Comparison of ENCODE assay signal across 8 mouse cellular contexts in genomic region chr17:34627943-34628643, GRCm38 (mm10). TPM values are rescaled to one million over a fixed set of nuclear protein-coding genes. Genes with fewer than 3 reads are reported as not detected.
A peak's percentile ranks its signal among the peaks of the same experiment; 100 is the strongest.
DNase-seq lines count a peak whose midpoint lies in the region; ATAC-seq and TF ChIP-seq lines count a peak whose summit lies in the region.

Ppt2 (minus strand) TSS chr17:34628510.

- H3K36me3 ChIP-seq in heart, embryonic 11.5 days (ENCODE audit: control insufficient read depth, insufficient read depth, low read length), result no peaks in the 10 kb centered on the region
- H3K36me3 ChIP-seq in liver, embryonic 13.5 days, result peaks cover 14% of the 10 kb centered on the region
- H3K36me3 ChIP-seq in neural tube, embryonic 14.5 days (ENCODE audit: control insufficient read depth, insufficient read depth, low read length), result no peaks in the 10 kb centered on the region

- WGBS in heart, embryonic 11.5 days (ENCODE audit: insufficient replicate concordance), result 4% methylated on average over 29 of the region's 29 CpGs
- 15% methylated on average over 29 of the region's 29 CpGs for WGBS in liver, embryonic 13.5 days (ENCODE audit: insufficient replicate concordance)
- 5% methylated on average over 29 of the region's 29 CpGs for WGBS in neural tube, embryonic 14.5 days

- H3K4me1 ChIP-seq in cortical plate, adult 2 months (ENCODE audit: control insufficient read depth, insufficient read depth, low read length), result peaks cover 5% of the 10 kb centered on the region; the same call in 1 of the 2 replicates
- H3K4me1 ChIP-seq in heart, embryonic 11.5 days (ENCODE audit: control insufficient read depth, insufficient read depth, low read length), result peaks cover 32% of the 10 kb centered on the region
- H3K4me1 ChIP-seq in liver, embryonic 13.5 days (replicated peaks), result peaks cover 69% of the 10 kb centered on the region
- H3K4me1 ChIP-seq in neural tube, embryonic 14.5 days (ENCODE audit: control insufficient read depth, insufficient read depth, low read length), result peaks cover 41% of the 10 kb centered on the region

- TF ChIP-seq POLR2A in cortical plate, adult 2 months (IDR thresholded peaks at IDR 0.05; ENCODE audit: extremely low read depth, insufficient read depth, low read length), result no peak

- peak within 1 kb of the TSS; percentile 97 for H3K27ac ChIP-seq in cortical plate, adult 2 months (ENCODE audit: insufficient read depth, low read length)
- peak within 1 kb of the TSS; percentile 93 for H3K27ac ChIP-seq in heart, embryonic 11.5 days (ENCODE audit: low read depth, low read length)
- peak within 1 kb of the TSS; percentile 53 for H3K27ac ChIP-seq in liver, embryonic 13.5 days
- H3K27ac ChIP-seq in neural tube, embryonic 14.5 days (ENCODE audit: low read depth, low read length), result peak within 1 kb of the TSS; percentile 91

- no peak; the same call in 1 of the 2 replicates for ATAC-seq in heart, embryonic 11.5 days (replicated peaks; ENCODE audit: insufficient number of reproducible peaks, low FRiP score, low TSS enrichment)
- ATAC-seq in liver, embryonic 13.5 days (ENCODE audit: low read depth), result no peak
- ATAC-seq in neural tube, embryonic 14.5 days (ENCODE audit: low read depth), result no peak; the same call in 1 of the 2 replicates

- peak; percentile 54 for DNase-seq in CD4-positive helper T cell, adult 2 months (ENCODE audit: low read depth, low spot score)
- peak; percentile 69 for DNase-seq in Muller cell, postnatal 12 days (ENCODE audit: inconsistent ontology term)
- DNase-seq in kidney, adult 9 months, result peak; percentile 89
- DNase-seq in liver, embryonic 13.5 days, result no peak
- no peak for DNase-seq in frontal cortex, postnatal 25 days (ENCODE audit: low spot score in 2 of 2)

- H3K4me2 ChIP-seq in heart, embryonic 11.5 days, result peak within 1 kb of the TSS; percentile 90
- H3K4me2 ChIP-seq in liver, embryonic 13.5 days, result peak within 1 kb of the TSS; percentile 91
- H3K4me2 ChIP-seq in neural tube, embryonic 14.5 days (ENCODE audit: low read depth, low read length), result peak within 1 kb of the TSS; percentile 86

- peak within 1 kb of the TSS; percentile 85 for H3K9ac ChIP-seq in heart, embryonic 11.5 days (ENCODE audit: low read depth, low read length)
- H3K9ac ChIP-seq in liver, embryonic 13.5 days, result peak within 1 kb of the TSS; percentile 80
- peak within 1 kb of the TSS; percentile 56 for H3K9ac ChIP-seq in neural tube, embryonic 14.5 days (replicated peaks; ENCODE audit: low read depth, low read length)

- TF ChIP-seq CTCF in cortical plate, adult 2 months (IDR thresholded peaks at IDR 0.05; ENCODE audit: extremely low read depth, insufficient read depth, low read length), result no peak

- peaks cover 42% of the 10 kb centered on the region for H3K27me3 ChIP-seq in heart, embryonic 11.5 days (ENCODE audit: control insufficient read depth, insufficient read depth, low read length)
- peaks cover 57% of the 10 kb centered on the region for H3K27me3 ChIP-seq in liver, embryonic 13.5 days
- peaks cover 8% of the 10 kb centered on the region for H3K27me3 ChIP-seq in neural tube, embryonic 14.5 days (ENCODE audit: control insufficient read depth, insufficient read depth, low read length)

- H3K9me3 ChIP-seq in heart, embryonic 11.5 days (replicated peaks; ENCODE audit: control insufficient read depth, low read length), result no peaks in the 10 kb centered on the region
- H3K9me3 ChIP-seq in liver, embryonic 13.5 days (replicated peaks), result no peaks in the 10 kb centered on the region
- H3K9me3 ChIP-seq in neural tube, embryonic 14.5 days (ENCODE audit: control insufficient read depth, low read length), result no peaks in the 10 kb centered on the region

- peak within 1 kb of the TSS; percentile 75 for H3K4me3 ChIP-seq in cortical plate, adult 2 months (ENCODE audit: insufficient read depth, low read length)
- H3K4me3 ChIP-seq in heart, embryonic 11.5 days (ENCODE audit: low read depth, low read length), result peak within 1 kb of the TSS; percentile 80
- H3K4me3 ChIP-seq in liver, embryonic 13.5 days (replicated peaks), result peak within 1 kb of the TSS; percentile 70
- H3K4me3 ChIP-seq in neural tube, embryonic 14.5 days (ENCODE audit: low read depth, low read length), result peak within 1 kb of the TSS; percentile 65

RNA-seq across cellular contexts. Expression of gene Ppt2, which starts in this region (rescaled TPM):
- polyA plus RNA-seq in cortical plate, adult 2 months (2012; rRNA removed), result 31.1 and 32.7 TPM in 2 replicates
- polyA plus RNA-seq in heart, embryonic 11.5 days (2014; fragmentation: Nextera tagmentation; extraction: Ambion mirVana), result 31.7 and 34.3 TPM in 2 replicates
- polyA plus RNA-seq in liver, embryonic 13.5 days (2015; fragmentation: Nextera tagmentation; extraction: Ambion mirVana), result 10.4 and 12.0 TPM in 2 replicates
- polyA plus RNA-seq in neural tube, embryonic 14.5 days (2014; fragmentation: Nextera tagmentation; extraction: Ambion mirVana), result 21.9 and 25.4 TPM in 2 replicates

Comparison
In these comparisons a context has a peak if more than half of its experiments do, and no peak if none do; other contexts are left out.
1. DNase-seq: peak in CD4-positive helper T cell, adult 2 months (single experiment), Muller cell, postnatal 12 days (single experiment) and kidney, adult 9 months (single experiment); none in liver, embryonic 13.5 days (single experiment) and frontal cortex, postnatal 25 days (0 of 2).
2. Peak in every context shown above with its lines, with median percentiles within 50 percentile points of each other: H3K27ac ChIP-seq, H3K4me3 ChIP-seq, H3K4me2 ChIP-seq and H3K9ac ChIP-seq.